Mouse (Mus musculus): ENCODE results near the gene Cdipt. TPM values are rescaled to one million over a fixed set of nuclear protein-coding genes. Genes with fewer than 3 reads are reported as not detected.

Gene Cdipt
- polyA plus RNA-seq (2016; fragmentation: Nextera tagmentation; extraction: Ambion mirVana): 87.4 and 89.3 TPM in 2 replicates

GRCm38 (mm10) chr7:126975893-126975949 lies at the start of gene Cdipt:
Gene Cdipt (plus strand): TSS chr7:126975914.
- peak within 1 kb of the TSS; percentile 96 for H3K27ac ChIP-seq
- DNase-seq (ENCODE audit: low spot score): no peak
- 4% methylated on average over 1 of the region's 1 CpGs for WGBS
- H3K4me1 ChIP-seq: peaks cover 16% of the 10 kb centered on the region
- H3K4me3 ChIP-seq: peak within 1 kb of the TSS; percentile 91
- no peaks in the 10 kb centered on the region for H3K9me3 ChIP-seq
- H3K36me3 ChIP-seq: peaks cover 30% of the 10 kb centered on the region
- H3K27me3 ChIP-seq (ENCODE audit: insufficient read depth, poor library complexity, severe bottlenecking): no peaks in the 10 kb centered on the region

- Histone ChIP-seq H3K4me3 (no peak overlapping the region), H3K27me3 (ENCODE audit: insufficient read depth, poor library complexity, severe bottlenecking) (no peaks in the 10 kb centered on the region)
- WGBS: 27% methylated on average over 3 of the region's 3 CpGs
Observed at GRCm38 (mm10) chr7:126926299-126926698, 49.4 kb upstream of the Cdipt start.

GRCm38 (mm10) chr7:126928384-126929037 lies 47.2 kb upstream of the Cdipt start, which contains the start of gene Kctd13:
Gene Kctd13 (plus strand): TSS chr7:126928879.
- no peaks in the 10 kb centered on the region for H3K27me3 ChIP-seq (ENCODE audit: insufficient read depth, poor library complexity, severe bottlenecking)
- H3K27ac ChIP-seq: peak within 1 kb of the TSS; percentile 90
- H3K36me3 ChIP-seq: peaks cover 21% of the 10 kb centered on the region
- H3K4me1 ChIP-seq: peaks cover 20% of the 10 kb centered on the region
- 4% methylated on average over 56 of the region's 56 CpGs for WGBS
- no peaks in the 10 kb centered on the region for H3K9me3 ChIP-seq
- H3K4me3 ChIP-seq: peak within 1 kb of the TSS; percentile 89
- peak; percentile 96 for DNase-seq (ENCODE audit: low spot score)

More at GRCm38 (mm10) chr7:126926299-126926698, 49.4 kb upstream of the Cdipt start:
- DNase-seq (ENCODE audit: low spot score): no peak
- Histone ChIP-seq H3K27ac (no peak overlapping the region), H3K4me1 (peaks cover 20% of the 10 kb centered on the region), H3K9me3 (no peaks in the 10 kb centered on the region), H3K36me3 (peaks cover 7% of the 10 kb centered on the region)

- Histone ChIP-seq H3K27ac (peak overlapping the region; percentile 90), H3K9me3 (no peaks in the 10 kb centered on the region), H3K27me3 (ENCODE audit: insufficient read depth, poor library complexity, severe bottlenecking) (no peaks in the 10 kb centered on the region), H3K4me1 (peaks cover 15% of the 10 kb centered on the region), H3K36me3 (peaks cover 24% of the 10 kb centered on the region), H3K4me3 (peak overlapping the region; percentile 89)
- WGBS: 0% methylated on average over 27 of the region's 27 CpGs
- no peak for DNase-seq (ENCODE audit: low spot score)
Observed at GRCm38 (mm10) chr7:126929046-126929445, 46.7 kb upstream of the Cdipt start.

- no peak overlapping the region for H3K27ac ChIP-seq
- H3K36me3 ChIP-seq: peaks cover 51% of the 10 kb centered on the region
Observed at GRCm38 (mm10) chr7:126932652-126933051, 43.1 kb upstream of the Cdipt start.

GRCm38 (mm10) chr7:126941171-126941570 lies 34.5 kb upstream of the Cdipt start:
- no peak for DNase-seq (ENCODE audit: low spot score)
- no peak overlapping the region for H3K27ac ChIP-seq
- no peaks in the 10 kb centered on the region for H3K9me3 ChIP-seq
- no peaks in the 10 kb centered on the region for H3K27me3 ChIP-seq (ENCODE audit: insufficient read depth, poor library complexity, severe bottlenecking)
- H3K36me3 ChIP-seq: peaks cover 38% of the 10 kb centered on the region
- 36% methylated on average over 6 of the region's 6 CpGs for WGBS
- H3K4me1 ChIP-seq: peaks cover 10% of the 10 kb centered on the region; the same call in 1 of the 2 replicates
- H3K4me3 ChIP-seq: no peak overlapping the region

More at GRCm38 (mm10) chr7:126932652-126933051, 43.1 kb upstream of the Cdipt start:
- WGBS: 78% methylated on average over 2 of the region's 2 CpGs
- Histone ChIP-seq H3K4me1 (peaks cover 12% of the 10 kb centered on the region; the same call in 1 of the 2 replicates), H3K27me3 (ENCODE audit: insufficient read depth, poor library complexity, severe bottlenecking) (no peaks in the 10 kb centered on the region), H3K9me3 (no peaks in the 10 kb centered on the region), H3K4me3 (no peak overlapping the region)
- no peak for DNase-seq (ENCODE audit: low spot score)

GRCm38 (mm10) chr7:126941801-126942200 lies 33.9 kb upstream of the Cdipt start:
- H3K27ac ChIP-seq: no peak overlapping the region
- H3K36me3 ChIP-seq: peaks cover 31% of the 10 kb centered on the region
- 72% methylated on average over 5 of the region's 5 CpGs for WGBS

GRCm38 (mm10) chr7:126946530-126946929 lies 29.2 kb upstream of the Cdipt start:
- no peak for DNase-seq (ENCODE audit: low spot score)
- 41% methylated on average over 3 of the region's 3 CpGs for WGBS
- peaks cover 20% of the 10 kb centered on the region for H3K36me3 ChIP-seq

More at GRCm38 (mm10) chr7:126941801-126942200, 33.9 kb upstream of the Cdipt start:
- DNase-seq (ENCODE audit: low spot score): no peak
- Histone ChIP-seq H3K27me3 (ENCODE audit: insufficient read depth, poor library complexity, severe bottlenecking) (no peaks in the 10 kb centered on the region), H3K9me3 (no peaks in the 10 kb centered on the region), H3K4me3 (no peak overlapping the region), H3K4me1 (peaks cover 10% of the 10 kb centered on the region; the same call in 1 of the 2 replicates)

GRCm38 (mm10) chr7:126948626-126949025 lies 27.1 kb upstream of the Cdipt start:
- WGBS: 77% methylated on average over 10 of the region's 10 CpGs
- Histone ChIP-seq H3K27ac (no peak overlapping the region), H3K36me3 (peaks cover 7% of the 10 kb centered on the region), H3K4me1 (peaks cover 20% of the 10 kb centered on the region), H3K9me3 (no peaks in the 10 kb centered on the region), H3K27me3 (ENCODE audit: insufficient read depth, poor library complexity, severe bottlenecking) (peaks cover 55% of the 10 kb centered on the region), H3K4me3 (no peak overlapping the region; the same call in 1 of the 2 replicates)
- no peak for DNase-seq (ENCODE audit: low spot score)

More at GRCm38 (mm10) chr7:126946530-126946929, 29.2 kb upstream of the Cdipt start:
- Histone ChIP-seq H3K27ac (no peak overlapping the region), H3K4me1 (peaks cover 18% of the 10 kb centered on the region), H3K4me3 (no peak overlapping the region), H3K9me3 (no peaks in the 10 kb centered on the region), H3K27me3 (ENCODE audit: insufficient read depth, poor library complexity, severe bottlenecking) (peaks cover 35% of the 10 kb centered on the region)

- Histone ChIP-seq H3K27ac (peak within 1 kb of the TSS; percentile 44; the same call in 1 of the 2 replicates), H3K4me1 (peaks cover 20% of the 10 kb centered on the region), H3K4me3 (peak within 1 kb of the TSS; percentile 68), H3K36me3 (peaks cover 5% of the 10 kb centered on the region), H3K9me3 (no peaks in the 10 kb centered on the region), H3K27me3 (ENCODE audit: insufficient read depth, poor library complexity, severe bottlenecking) (peaks cover 62% of the 10 kb centered on the region)
- under 1% methylated on average over 21 of the region's 21 CpGs for WGBS
- no peak for DNase-seq (ENCODE audit: low spot score)
Observed at GRCm38 (mm10) chr7:126949403-126949792, 26.3 kb upstream of the Cdipt start, which contains the start of gene Asphd1. Gene Asphd1 (minus strand): TSS chr7:126949582.

- H3K4me1 ChIP-seq: peaks cover 20% of the 10 kb centered on the region
- H3K36me3 ChIP-seq: peaks cover under 1% of the 10 kb centered on the region; the same call in 1 of the 2 replicates
- peaks cover 62% of the 10 kb centered on the region for H3K27me3 ChIP-seq (ENCODE audit: insufficient read depth, poor library complexity, severe bottlenecking)
- peak within 1 kb of the TSS; percentile 44; the same call in 1 of the 2 replicates for H3K27ac ChIP-seq
- no peaks in the 10 kb centered on the region for H3K9me3 ChIP-seq
- H3K4me3 ChIP-seq: peak within 1 kb of the TSS; percentile 68
- WGBS: 1% methylated on average over 42 of the region's 42 CpGs
- DNase-seq (ENCODE audit: low spot score): peak; percentile 95
Observed at GRCm38 (mm10) chr7:126949793-126950646, 25.7 kb upstream of the Cdipt start, which contains the start of gene Sez6l2. Gene Sez6l2 (plus strand): TSS chr7:126950563.

GRCm38 (mm10) chr7:126950647-126951615 lies 24.8 kb upstream of the Cdipt start:
- H3K4me1 ChIP-seq: peaks cover 20% of the 10 kb centered on the region
- WGBS: 4% methylated on average over 26 of the region's 26 CpGs
- H3K4me3 ChIP-seq: peak overlapping the region; percentile 68; the same call in 1 of the 2 replicates
- H3K9me3 ChIP-seq: no peaks in the 10 kb centered on the region
- peaks cover 62% of the 10 kb centered on the region for H3K27me3 ChIP-seq (ENCODE audit: insufficient read depth, poor library complexity, severe bottlenecking)
- no peaks in the 10 kb centered on the region for H3K36me3 ChIP-seq
- no peak overlapping the region for H3K27ac ChIP-seq
- DNase-seq (ENCODE audit: low spot score): no peak

All from heart, embryonic 10.5 days (tissue).